Mouse (Mus musculus): ENCODE measurements around the gene Slc26a10.
"Not testable (repeated sequence)": the region's sequence is repeated elsewhere in the genome, so short reads cannot be mapped to it uniquely, and the experiment has no call there.

Gene Slc26a10

GRCm38 (mm10) chr10:127162771-127163261, 17.6 kb downstream of the Slc26a10 start:
- DNase-seq (ENCODE audit: low spot score) = not testable (repeated sequence)

GRCm38 (mm10) chr10:127160728-127161127, 19.7 kb downstream of the Slc26a10 start:
- DNase-seq (ENCODE audit: low spot score) = no peak

GRCm38 (mm10) chr10:127160081-127160480, 20.4 kb downstream of the Slc26a10 start:
- no peak for DNase-seq (ENCODE audit: low spot score)

GRCm38 (mm10) chr10:127158471-127158870, 22.0 kb downstream of the Slc26a10 start:
- no peak for DNase-seq (ENCODE audit: low spot score)

- DNase-seq (ENCODE audit: low spot score) = no peak
These were observed 23.9 kb downstream of the Slc26a10 start for GRCm38 (mm10) chr10:127156511-127156910.

GRCm38 (mm10) chr10:127156089-127156488, 24.4 kb downstream of the Slc26a10 start:
- DNase-seq (ENCODE audit: low spot score) = no peak

GRCm38 (mm10) chr10:127154652-127155051, 25.8 kb downstream of the Slc26a10 start:
- DNase-seq (ENCODE audit: low spot score) = no peak

- DNase-seq (ENCODE audit: low spot score) = no peak
These were observed 26.2 kb downstream of the Slc26a10 start for GRCm38 (mm10) chr10:127154241-127154640.

- DNase-seq (ENCODE audit: low spot score) = no peak
These were observed 27.1 kb downstream of the Slc26a10 start for GRCm38 (mm10) chr10:127153323-127153722.

- DNase-seq (ENCODE audit: low spot score) = not testable (repeated sequence)
These were observed 27.9 kb downstream of the Slc26a10 start for GRCm38 (mm10) chr10:127152556-127152955.

- DNase-seq (ENCODE audit: low spot score) = not testable (repeated sequence)
These were observed 29.2 kb downstream of the Slc26a10 start for GRCm38 (mm10) chr10:127151233-127151632.

- no peak for DNase-seq (ENCODE audit: low spot score)
These were observed 30.0 kb downstream of the Slc26a10 start for GRCm38 (mm10) chr10:127150471-127150872.

GRCm38 (mm10) chr10:127147135-127147534, 33.3 kb downstream of the Slc26a10 start:
- no peak for DNase-seq (ENCODE audit: low spot score)

- no peak for DNase-seq (ENCODE audit: low spot score)
These were observed 35.1 kb downstream of the Slc26a10 start for GRCm38 (mm10) chr10:127145303-127145702.

- DNase-seq (ENCODE audit: low spot score) = no peak
These were observed 35.9 kb downstream of the Slc26a10 start for GRCm38 (mm10) chr10:127144536-127144935.

GRCm38 (mm10) chr10:127143228-127143627, 37.2 kb downstream of the Slc26a10 start:
- DNase-seq (ENCODE audit: low spot score) = no peak

- DNase-seq (ENCODE audit: low spot score) = no peak
These were observed 38.9 kb downstream of the Slc26a10 start for GRCm38 (mm10) chr10:127141500-127141899.

GRCm38 (mm10) chr10:127140971-127141370, 39.5 kb downstream of the Slc26a10 start:
- DNase-seq (ENCODE audit: low spot score) = no peak

GRCm38 (mm10) chr10:127138328-127139141, 41.9 kb downstream of the Slc26a10 start:
- no peak for DNase-seq (ENCODE audit: low spot score)

GRCm38 (mm10) chr10:127137896-127138295, 42.5 kb downstream of the Slc26a10 start:
- DNase-seq (ENCODE audit: low spot score) = no peak

GRCm38 (mm10) chr10:127136510-127136909, 43.9 kb downstream of the Slc26a10 start:
- no peak for DNase-seq (ENCODE audit: low spot score)

GRCm38 (mm10) chr10:127135118-127135836, 45.2 kb downstream of the Slc26a10 start:
- no peak for DNase-seq (ENCODE audit: low spot score)
